Mouse (Mus musculus) Patski (cell line): Measurements from ENCODE around the gene Tex10. TPM values are rescaled to one million over a fixed set of nuclear protein-coding genes. Genes with fewer than 3 reads are reported as not detected.
A peak's percentile ranks its signal among the peaks of the same experiment; 100 is the strongest.
"Not testable (repeated sequence)": the region's sequence is repeated elsewhere in the genome, so short reads cannot be mapped to it uniquely, and the experiment has no call there.

ENCODE experiments used
- ATAC-seq: fragments of 100-300 bp; one replicate; pipeline ENCODE4 v1.8.0; 2021
- CTCF ChIA-PET: fragments of 350-600 bp; sonication (Branson Sonifier 250); formaldehyde crosslinking; loops from one replicate; lab custom pipeline; 2022; ENCODE audit warnings: inconsistent platforms; lab: Charles Lee
- POLR2A ChIA-PET: fragments of 350-600 bp; sonication (Branson Sonifier 250); formaldehyde crosslinking; loops from one replicate; lab custom pipeline; 2022; ENCODE audit warnings: antibody characterized with exemption, inconsistent platforms; lab: Charles Lee
- DNase-seq: peaks from one replicate; pipeline ENCODE4 v3.0.0-alpha.2; 2011; ENCODE audit warnings: low read depth, low spot score
- H3K27me3 ChIP-seq: fragments of 371-371 bp; one replicate; pipeline ENCODE4 v1.5.1; 2021
- CTCF ChIP-seq: fragments of 100-300 bp; IDR thresholded peaks from one replicate; pipeline ENCODE4 v1.5.1; 2021
- in situ Hi-C: fragments of 300-500 bp; cut with MboI; formaldehyde crosslinking; loops from 3 replicates; pipeline ENCODE4 v1.11.1; 2018; ENCODE audit warnings: low pct_unique_long_range_greater_than_20kb, mixed read lengths
- polyA plus RNA-seq: library from polyadenylated mRNA; unstranded; gene quantifications from one replicate; pipeline ENCODE4 v1.2.3, GENCODE M21; 2021

Gene Tex10
- polyA plus RNA-seq, 1 experiment from 2014 or later = 21.6 TPM

GRCm38 (mm10) chr4:48458436-48458835 is 14.8 kb downstream of the Tex10 start:
- in situ Hi-C loops = loop anchor here (5.0 to 25.0 kb wide), 2 partner anchors 89 to 1179 kb away; partner anchors contain the start of gene Rnf20
- no peak for ATAC-seq
- ChIA-PET CTCF (interaction anchor here (1.3 kb wide), 1 partner anchor 11 kb away, joined by 3 read pairs; no protein-coding TSS in a partner anchor), POLR2A (no interaction called here)
- DNase-seq = no peak
- no peaks in the 10 kb centered on the region for H3K27me3 ChIP-seq
- no peak for TF ChIP-seq CTCF

- ATAC-seq (no peak), DNase-seq (no peak)
- CTCF ChIA-PET = interaction anchor here (0.8 kb wide), 2 partner anchors 19 to 226 kb away, joined by 3 read pairs; no protein-coding TSS in a partner anchor
- no peaks in the 10 kb centered on the region for H3K27me3 ChIP-seq
- TF ChIP-seq CTCF = peak; percentile 30
- in situ Hi-C loops = loop anchor here (25.0 kb wide), 1 partner anchor 1183 kb away; the partner anchor contains the start of gene Rnf20
- POLR2A ChIA-PET = no interaction called here
Measured at GRCm38 (mm10) chr4:48454106-48454773, 19.0 kb downstream of the Tex10 start.

- ChIA-PET POLR2A (no interaction called here), CTCF (no interaction called here)
- TF ChIP-seq CTCF = no peak
- DNase-seq = no peak
- in situ Hi-C loops = no loop called here
- ATAC-seq = no peak
- H3K27me3 ChIP-seq = no peaks in the 10 kb centered on the region
Measured at GRCm38 (mm10) chr4:48428054-48428453, 45.2 kb downstream of the Tex10 start.

- no peaks in the 10 kb centered on the region for H3K27me3 ChIP-seq
- ChIA-PET POLR2A (no interaction called here), CTCF (no interaction called here)
- no peak for DNase-seq
- no peak for ATAC-seq
- no peak for TF ChIP-seq CTCF
- in situ Hi-C loops = no loop called here
Measured at GRCm38 (mm10) chr4:48427413-48427812, 45.8 kb downstream of the Tex10 start.

GRCm38 (mm10) chr4:48423738-48424137 is 49.5 kb downstream of the Tex10 start:
- ATAC-seq (no peak), DNase-seq (no peak)
- ChIA-PET CTCF (no interaction called here), POLR2A (no interaction called here)
- H3K27me3 ChIP-seq = no peaks in the 10 kb centered on the region
- TF ChIP-seq CTCF = no peak
- in situ Hi-C loops = no loop called here

- ATAC-seq = no peak
- in situ Hi-C loops = no loop called here
- no peak for TF ChIP-seq CTCF
- H3K27me3 ChIP-seq = no peaks in the 10 kb centered on the region
- POLR2A ChIA-PET = no interaction called here
- CTCF ChIA-PET = no interaction called here
- no peak for DNase-seq
Measured at GRCm38 (mm10) chr4:48422633-48423032, 50.6 kb downstream of the Tex10 start.

GRCm38 (mm10) chr4:48418831-48419468 is 54.3 kb downstream of the Tex10 start:
- POLR2A ChIA-PET = no interaction called here
- in situ Hi-C loops = no loop called here
- TF ChIP-seq CTCF = no peak

GRCm38 (mm10) chr4:48415838-48416335 is 57.4 kb downstream of the Tex10 start:
- DNase-seq (no peak), ATAC-seq (no peak)
- no peak for TF ChIP-seq CTCF
- in situ Hi-C loops = no loop called here
- CTCF ChIA-PET = no interaction called here
- no peaks in the 10 kb centered on the region for H3K27me3 ChIP-seq
- POLR2A ChIA-PET = no interaction called here

More at GRCm38 (mm10) chr4:48418831-48419468, 54.3 kb downstream of the Tex10 start:
- no peaks in the 10 kb centered on the region for H3K27me3 ChIP-seq
- DNase-seq (no peak), ATAC-seq (no peak)
- CTCF ChIA-PET = no interaction called here

- CTCF ChIA-PET = no interaction called here
- H3K27me3 ChIP-seq = no peaks in the 10 kb centered on the region
- ATAC-seq (no peak), DNase-seq (no peak)
- in situ Hi-C loops = no loop called here
- TF ChIP-seq CTCF = no peak
- POLR2A ChIA-PET = no interaction called here
Measured at GRCm38 (mm10) chr4:48413473-48413872, 59.8 kb downstream of the Tex10 start.

GRCm38 (mm10) chr4:48407350-48408039 is 65.8 kb downstream of the Tex10 start:
- CTCF ChIA-PET = interaction anchor here (0.8 kb wide), 1 partner anchor 23 kb away, joined by 3 read pairs; no protein-coding TSS in a partner anchor
- in situ Hi-C loops = no loop called here
- ATAC-seq (no peak), DNase-seq (no peak)
- no peaks in the 10 kb centered on the region for H3K27me3 ChIP-seq
- POLR2A ChIA-PET = no interaction called here
- peak; percentile 81 for TF ChIP-seq CTCF

GRCm38 (mm10) chr4:48405724-48406491 is 67.4 kb downstream of the Tex10 start:
- not testable (repeated sequence) for ATAC-seq

More at GRCm38 (mm10) chr4:48405724-48406491, 67.4 kb downstream of the Tex10 start:
- H3K27me3 ChIP-seq, in situ Hi-C loops, CTCF ChIA-PET, POLR2A ChIA-PET, DNase-seq: not testable (repeated sequence)
